Mouse (Mus musculus): ENCODE data around the gene Rdh16f1.
A peak's percentile ranks its signal among the peaks of the same experiment; 100 is the strongest.

The Rdh16f1 gene

DNA sequence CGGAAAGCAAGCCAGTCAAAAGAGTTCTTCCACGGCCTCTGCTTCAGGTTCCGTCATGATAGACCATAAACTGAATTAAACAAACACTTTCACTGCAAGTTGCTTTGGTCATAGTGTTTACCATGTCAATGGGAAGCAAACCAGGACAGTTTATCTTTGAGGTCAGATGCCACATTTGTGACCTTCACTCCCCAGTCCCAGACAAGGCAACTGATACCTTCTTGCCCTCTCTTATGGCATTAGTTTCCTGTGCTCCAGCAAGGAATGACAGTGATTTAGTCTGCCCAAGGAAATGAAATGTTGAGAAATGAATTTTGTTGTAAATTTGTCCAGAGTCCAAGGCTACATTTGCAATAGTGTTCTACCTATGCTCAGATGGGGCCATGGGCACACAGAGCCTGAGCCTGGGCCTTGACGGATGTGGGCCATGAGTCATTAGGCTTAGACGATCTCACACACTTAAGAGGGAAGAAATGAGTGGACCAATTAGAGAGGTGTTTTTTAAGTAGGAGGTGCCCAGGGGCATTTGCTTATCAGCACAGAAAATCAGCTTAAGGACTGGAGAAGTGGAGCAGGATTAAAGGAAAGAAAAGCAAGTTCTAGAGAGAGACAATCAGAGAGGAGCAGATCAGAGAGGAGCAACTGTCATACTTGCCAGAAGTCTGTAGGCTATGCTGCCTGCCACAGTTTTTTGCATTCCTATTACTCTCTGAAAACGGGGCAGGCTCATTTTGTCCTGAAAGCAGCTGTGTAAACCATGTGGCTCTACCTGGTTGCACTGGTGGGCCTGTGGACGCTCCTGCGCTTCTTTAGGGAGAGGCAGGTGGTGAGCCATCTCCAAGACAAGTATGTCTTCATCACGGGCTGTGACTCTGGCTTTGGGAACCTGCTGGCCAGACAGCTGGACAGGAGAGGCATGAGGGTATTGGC is at the start of gene Rdh16f1, which contains the start of gene Rdh1:
Rdh16f1 (plus strand) TSS at position 607 of the 930 bp plus-strand sequence.
Rdh1 (plus strand) TSS at position 541 of the 930 bp plus-strand sequence.
- DNase-seq (ENCODE audit: low read depth) = no peak

DNA sequence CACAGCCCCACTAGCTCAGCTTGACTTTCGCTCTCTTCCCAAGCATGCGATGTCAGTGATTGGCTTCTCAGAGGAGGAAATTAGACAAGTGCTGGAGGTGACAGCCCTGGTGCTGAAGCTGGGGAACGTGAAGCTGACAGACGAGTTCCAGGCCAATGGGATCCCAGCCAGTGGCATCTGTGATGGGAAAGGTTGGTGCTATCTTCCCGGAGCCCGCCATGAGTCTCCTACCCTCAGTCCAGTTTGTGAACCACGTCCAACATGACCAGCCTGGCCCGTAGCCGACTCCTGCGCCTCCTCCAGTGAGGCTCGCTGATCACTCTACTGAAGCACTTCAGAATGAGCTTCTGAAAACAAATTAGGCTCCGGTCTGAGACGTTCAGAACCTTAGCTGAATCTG is 49.3 kb upstream of the Rdh16f1 start:
- DNase-seq (ENCODE audit: low read depth) = no peak

DNA sequence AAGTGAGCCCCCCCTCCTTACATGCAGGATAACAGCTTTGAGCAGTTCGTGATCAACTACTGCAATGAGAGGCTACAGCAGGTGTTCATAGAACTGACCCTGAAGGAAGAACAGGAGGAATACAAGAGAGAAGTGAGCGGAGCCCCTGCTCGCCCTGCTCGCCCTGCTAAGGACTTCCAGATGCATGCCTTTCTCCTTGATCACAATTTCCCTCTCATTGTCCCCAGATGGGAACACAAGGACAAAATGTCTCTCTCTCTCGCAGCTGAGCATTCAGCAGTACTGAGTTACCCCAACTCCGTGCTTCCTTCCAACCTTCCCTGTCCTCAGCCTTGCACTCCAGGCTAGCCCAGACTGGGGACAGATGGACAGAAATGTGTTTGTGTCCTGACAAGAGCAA is 46.9 kb upstream of the Rdh16f1 start:
- DNase-seq (ENCODE audit: low read depth) = no peak

DNA sequence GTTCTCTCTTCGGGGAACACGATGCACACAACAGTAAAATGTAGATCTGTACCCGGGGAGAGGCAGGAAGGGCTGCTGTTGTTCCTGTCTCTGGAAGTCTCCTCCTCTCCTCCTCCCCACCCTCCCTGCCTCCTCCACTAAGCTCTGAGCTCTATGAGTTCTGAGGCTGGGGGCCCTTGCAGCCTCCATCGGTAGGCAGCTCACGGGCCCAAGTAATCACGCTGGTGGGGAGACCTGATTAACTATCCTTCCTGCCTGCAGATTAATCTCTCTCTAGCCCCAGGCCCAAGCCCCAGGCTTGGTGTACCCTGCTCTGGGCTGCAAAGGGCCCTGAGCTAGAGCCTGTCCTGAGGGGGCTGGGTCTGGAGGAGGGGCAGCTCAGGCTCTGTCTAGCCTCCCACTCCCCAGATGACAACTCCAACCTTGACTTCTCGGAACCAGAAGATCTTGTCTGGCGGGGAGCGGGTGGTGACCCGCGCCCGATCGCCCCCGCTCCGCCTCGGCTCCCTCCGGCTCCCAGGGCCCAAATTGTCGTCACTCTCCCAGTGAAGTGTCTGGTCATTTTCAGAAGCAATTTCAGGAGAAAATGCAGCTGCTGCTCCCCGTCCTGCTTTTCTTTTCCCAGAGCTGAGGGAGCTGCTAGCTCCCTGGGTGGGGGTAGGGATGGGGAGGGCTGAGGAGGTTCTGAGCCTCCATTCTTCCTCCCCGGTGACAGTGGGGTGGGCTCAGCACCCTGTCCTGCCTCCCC is 37.7 kb upstream of the Rdh16f1 start:
- DNase-seq (ENCODE audit: low read depth) = no peak

DNA sequence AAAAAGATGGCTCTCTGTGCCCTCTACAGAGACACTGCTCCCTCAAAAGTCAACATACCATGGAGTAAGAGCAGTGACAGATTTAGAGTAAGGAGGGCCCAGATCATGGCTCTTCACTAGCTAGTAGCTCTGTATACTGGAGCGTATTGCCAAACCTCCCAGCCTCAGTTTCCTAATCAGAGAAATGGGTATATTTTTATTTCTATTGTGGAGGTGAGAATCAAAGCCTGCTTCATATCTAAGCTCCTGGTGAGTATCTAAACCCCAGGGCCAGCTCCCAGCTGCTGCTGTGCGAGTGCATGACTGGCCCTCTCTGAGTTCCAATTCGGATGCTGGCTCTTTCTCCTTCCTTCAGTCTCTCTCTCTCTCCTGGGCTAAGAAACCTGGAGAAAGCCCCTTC is 35.4 kb upstream of the Rdh16f1 start, which contains the start of gene Tac2:
Tac2 (plus strand) TSS at position 301 of the 400 bp plus-strand sequence.
- no peak for DNase-seq (ENCODE audit: low read depth)

DNA sequence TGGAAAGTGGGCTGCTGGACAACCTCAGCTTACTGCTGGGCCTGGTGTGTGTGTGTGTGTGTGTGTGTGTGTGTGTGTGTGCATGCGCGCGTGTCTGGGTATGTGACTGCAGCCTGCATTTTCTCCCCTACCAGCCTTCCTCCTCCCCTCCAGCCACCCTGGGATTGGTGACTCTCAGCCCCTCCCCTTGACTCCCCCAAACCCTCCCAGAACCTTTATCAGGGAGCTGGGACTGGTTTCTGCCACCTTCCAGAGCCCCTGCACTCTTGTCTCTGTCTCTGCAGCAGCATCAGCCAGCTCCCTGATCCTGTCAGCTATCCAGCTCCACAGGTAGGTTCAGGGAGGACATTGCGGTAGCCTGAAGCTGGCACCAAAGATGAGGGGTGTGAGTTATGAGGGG is 34.5 kb upstream of the Rdh16f1 start:
- DNase-seq (ENCODE audit: low read depth) = no peak

DNA sequence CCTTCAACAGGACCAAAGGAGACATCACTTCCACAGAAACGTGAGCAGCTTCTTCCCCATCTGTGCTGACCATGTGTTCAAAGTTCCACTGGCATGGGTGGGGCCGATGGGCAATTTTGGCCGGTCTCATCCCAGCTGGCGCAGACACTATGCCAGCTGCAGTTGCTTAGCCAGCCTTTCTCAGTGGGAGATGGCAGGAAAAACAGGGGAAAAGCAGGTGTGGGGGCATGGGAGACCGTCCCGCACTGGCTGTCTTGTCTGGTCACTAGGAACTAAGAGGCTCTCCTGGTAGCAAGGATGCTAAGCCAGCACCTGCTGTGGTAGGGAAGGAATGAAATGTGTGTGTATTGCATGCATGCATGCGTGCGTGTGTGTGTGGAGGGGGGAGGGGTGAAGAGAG is 31.1 kb upstream of the Rdh16f1 start:
- DNase-seq (ENCODE audit: low read depth) = no peak

DNA sequence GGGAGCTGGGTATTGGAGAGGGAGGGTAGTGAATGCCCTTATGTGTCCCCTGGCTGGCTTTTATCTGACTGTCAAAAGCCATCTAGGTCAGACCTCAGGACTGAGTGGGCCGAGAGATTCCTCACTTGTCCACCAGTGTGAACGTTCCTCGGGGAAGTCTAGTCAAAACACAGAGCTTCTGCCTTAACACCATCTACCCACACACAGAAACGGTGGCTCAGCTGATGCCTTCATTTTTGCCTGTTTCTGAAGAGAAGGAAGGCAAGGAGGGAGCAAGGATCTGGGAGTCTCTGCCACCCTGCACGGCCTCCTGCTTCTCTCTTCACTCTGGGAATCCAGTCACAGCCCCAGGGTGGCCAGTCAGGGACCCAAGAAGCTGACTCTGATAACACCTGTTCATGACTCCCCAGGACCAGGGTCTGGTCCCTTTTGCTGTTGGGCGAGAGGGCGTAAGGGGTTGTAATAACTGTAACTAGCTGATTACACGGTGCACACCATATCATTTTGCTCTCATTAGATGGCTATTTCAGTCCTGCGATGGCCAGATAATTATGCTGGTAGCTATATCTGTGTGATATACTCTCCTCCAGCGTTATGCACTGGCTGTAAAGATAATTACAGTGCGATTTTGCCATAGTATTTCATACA is 29.2 kb upstream of the Rdh16f1 start:
- no peak for DNase-seq (ENCODE audit: low read depth)

DNA sequence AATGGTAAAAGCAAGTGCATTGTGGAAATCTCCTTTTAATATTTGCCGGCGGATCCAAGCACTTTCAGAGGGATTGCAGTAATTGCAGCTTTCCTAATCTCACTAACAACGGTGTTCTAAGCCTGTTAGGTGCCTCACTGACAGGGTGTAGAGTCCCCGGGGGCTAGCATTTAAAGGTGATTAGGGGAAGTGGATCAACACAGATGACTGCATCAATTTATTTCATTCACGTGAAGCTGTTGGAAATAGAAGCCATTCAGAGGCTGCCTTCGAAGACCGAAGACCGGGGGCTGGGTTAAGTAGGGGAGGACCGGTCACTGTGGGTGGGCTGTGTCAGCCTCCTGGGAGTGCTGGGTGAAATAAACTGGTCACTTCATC is 28.7 kb upstream of the Rdh16f1 start:
- DNase-seq (ENCODE audit: low read depth) = no peak

DNA sequence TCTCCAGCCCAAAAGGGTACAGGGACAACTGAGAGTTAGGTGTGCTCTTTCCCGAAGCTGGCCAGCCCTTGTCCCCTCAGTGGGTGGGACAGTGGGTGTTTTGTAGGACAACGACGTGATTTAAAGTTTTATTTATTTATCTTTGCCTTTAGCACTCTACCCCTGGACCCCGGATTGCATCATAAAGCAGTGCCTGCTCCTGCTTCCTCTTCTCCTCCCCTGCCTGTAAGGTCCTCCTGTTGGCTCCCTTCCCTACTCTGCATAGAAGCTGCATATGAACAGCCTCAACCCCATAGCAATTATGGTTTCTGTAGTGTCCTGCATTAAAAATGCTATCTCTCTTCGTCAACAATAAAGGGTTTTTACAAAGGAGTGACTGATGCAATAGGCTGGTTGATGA is 28.2 kb upstream of the Rdh16f1 start:
- no peak for DNase-seq (ENCODE audit: low read depth)

DNA sequence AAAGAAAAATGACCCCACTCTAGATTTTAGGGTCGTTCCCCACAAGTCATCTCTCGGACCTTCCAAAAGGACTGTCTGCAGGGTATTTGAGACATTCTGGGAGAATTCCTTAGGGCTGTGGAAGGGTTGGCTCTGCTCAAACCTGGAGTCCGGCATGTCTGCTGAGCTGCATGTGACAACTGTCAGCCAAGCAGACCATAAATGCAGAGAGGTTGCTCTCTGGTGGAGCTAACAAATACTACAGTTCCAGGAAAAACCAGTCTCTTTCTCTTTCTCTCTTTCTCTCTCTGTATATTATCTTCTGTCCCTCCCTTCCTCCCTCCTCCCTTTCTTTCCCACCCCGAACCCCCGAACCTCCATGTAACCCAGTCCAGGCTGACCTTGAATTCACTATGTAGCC is 25.2 kb upstream of the Rdh16f1 start:
- DNase-seq (ENCODE audit: low read depth) = no peak

DNA sequence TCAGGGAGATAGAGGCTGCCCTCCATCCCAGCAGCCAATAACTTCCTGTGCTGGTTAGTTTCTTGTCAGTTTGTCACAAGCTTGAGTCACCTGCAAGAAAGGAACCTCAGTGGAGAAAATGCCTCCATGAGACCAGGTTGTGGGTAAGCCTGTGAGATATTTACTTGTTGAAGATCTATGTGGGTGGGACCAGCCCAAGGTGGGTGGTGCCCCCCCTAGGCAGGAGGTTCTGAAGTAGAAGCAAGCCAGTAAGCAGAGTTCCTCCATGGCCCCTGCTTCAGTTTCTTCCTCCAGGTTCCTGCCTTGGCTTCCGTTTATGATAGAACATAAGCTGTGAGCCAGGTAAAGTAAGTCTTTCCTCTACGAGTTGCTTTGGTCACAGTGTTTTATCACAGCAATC is 23.3 kb upstream of the Rdh16f1 start:
- no peak for DNase-seq (ENCODE audit: low read depth)

DNA sequence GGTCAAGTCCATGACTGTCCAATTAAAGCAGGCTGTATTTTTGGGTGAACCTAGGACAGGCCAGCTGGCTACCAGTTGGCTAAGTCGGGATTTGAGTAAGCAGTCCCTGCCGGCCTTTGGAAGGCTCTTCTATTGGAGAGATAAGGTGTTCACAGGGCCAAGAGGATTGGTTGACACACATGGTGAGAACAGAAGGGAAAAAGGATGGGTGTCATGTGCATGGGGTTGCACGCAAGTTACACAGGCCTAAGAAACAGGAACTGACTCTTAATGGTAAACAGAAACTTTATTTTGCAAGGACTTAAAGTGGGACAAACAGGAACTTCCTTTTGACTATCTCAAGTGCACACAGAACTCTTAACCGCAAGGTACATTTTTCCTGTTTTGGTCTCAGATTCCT is 22.7 kb upstream of the Rdh16f1 start:
- no peak for DNase-seq (ENCODE audit: low read depth)

DNA sequence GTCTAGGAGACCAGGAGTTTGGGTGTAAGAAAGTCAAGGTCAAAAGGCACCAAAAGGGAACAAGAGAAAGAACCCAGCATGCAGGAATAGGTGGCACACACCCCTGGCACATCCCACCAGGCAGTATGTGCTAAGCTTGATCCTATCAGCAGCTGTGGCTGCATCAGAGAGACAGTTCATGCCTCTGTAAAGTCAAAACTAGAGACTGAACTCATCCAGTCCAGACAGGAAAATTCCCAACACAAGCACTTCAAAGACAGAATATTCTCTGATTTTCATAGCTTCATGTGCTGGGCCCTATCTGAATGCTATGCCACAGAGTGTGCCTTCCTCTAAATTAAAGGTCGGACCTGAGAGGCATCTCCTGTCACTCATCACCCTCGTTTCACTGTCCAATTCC is 22.0 kb upstream of the Rdh16f1 start:
- DNase-seq (ENCODE audit: low read depth) = no peak

DNA sequence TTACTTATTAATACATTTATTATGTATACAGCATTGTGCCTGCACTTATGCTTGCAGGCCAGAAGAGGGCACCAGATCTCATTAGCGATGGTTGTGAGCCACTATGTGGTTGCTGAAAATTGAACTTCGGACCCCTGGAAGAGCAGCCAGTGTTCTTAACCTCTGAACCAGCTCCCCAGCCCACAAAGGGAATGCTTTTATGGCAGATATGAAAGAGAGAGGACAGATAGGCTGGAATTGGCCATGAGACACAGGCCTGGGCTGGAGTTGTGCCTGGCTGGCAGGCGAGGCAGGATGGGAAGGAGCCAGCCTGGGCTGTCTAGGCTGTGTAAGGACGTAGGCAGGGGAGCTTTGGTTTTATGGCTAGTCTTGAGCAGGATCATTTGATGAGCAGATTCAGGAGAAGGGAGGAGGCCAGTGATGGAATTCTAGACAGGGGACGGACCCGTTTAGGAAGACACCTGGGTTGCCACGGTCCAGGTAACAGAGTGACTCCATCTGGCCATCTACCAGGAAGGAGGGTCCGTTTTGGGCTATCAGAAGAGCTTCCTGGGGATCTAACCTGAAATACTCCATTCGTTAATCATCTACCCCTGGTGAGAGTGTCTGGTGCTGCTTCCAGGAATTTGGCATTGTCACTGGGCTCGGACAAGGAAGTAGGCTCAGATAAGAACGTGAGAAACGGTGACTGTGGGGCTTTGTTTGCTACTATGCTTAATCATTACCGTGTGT is 21.3 kb upstream of the Rdh16f1 start:
- DNase-seq (ENCODE audit: low read depth) = no peak

DNA sequence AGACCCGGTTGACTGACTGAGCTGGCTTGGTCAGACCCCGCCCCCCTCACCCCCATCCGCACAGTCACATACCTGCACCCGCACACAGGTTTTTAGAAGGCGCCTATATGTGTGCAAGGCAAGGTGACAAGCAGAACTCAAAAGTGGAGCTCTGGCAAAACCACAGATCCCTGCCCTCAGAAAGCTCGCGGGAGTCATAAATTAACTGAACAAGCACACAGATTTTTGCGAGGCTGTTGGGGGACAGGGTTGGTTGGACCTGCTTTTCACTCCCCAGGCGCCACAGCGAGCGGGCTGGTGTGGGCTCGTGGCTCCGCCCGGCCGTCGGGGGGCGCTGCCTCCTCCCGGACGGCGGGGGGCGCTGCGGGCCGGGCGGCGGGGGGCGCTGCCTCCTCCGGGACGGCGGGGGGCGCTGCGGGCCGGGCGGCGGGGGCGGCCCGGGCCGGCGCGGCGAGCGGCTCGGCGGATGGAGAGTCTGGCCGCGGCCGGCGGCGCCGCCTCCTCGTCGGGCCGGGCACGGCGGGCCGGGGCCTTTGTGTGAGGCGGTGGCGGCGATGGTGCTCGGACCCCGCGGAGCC is 20.4 kb upstream of the Rdh16f1 start, which contains the start of gene Zbtb39:
Zbtb39 (plus strand) TSS at position 456 of the 578 bp plus-strand sequence.
- DNase-seq (ENCODE audit: low read depth) = peak; percentile 54

DNA sequence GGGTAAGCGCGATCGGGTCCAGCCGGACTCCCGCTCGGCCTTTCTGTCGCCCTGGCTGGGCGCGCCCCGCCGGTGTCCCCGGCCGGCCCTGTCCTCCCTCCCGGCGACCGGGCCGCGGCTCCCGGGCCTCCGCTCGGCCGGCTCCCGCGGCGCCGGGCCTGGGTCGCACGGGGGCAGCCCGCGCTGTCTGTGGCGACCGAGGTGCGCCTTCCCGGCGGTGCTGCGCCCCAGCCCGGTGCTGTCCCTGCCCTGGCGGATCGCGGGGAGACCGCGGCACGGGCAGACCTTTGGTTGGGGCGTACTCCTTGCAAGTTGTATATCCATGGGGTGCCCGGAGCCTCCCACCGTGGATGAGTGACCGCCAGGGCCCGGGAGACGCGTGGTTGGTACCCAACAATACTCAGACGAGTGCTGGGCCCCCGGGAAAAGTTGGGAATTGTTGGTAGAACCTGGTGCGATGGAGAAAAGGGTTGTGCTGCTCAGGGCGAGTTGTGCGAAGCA is 19.9 kb upstream of the Rdh16f1 start:
- DNase-seq (ENCODE audit: low read depth) = no peak

DNA sequence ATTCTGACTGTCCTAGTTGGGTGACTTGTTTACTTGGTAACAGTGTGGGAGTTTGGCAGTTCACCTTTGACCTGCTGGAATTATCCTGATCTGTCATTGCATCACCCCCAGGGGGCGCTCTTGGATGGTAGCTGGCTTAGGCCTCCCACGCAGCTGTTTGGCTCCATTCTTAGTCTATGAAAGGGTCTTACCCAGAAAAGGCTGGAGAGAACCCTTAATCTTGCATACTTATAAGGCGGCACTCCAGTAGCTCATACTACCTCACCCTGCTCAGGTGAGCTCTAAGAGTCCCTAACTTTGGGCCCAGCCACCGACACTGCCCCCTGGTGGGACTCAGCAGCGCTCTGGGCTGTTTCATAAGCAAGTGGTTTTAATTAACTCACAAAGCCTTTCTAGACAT is 14.9 kb upstream of the Rdh16f1 start:
- no peak for DNase-seq (ENCODE audit: low read depth)

DNA sequence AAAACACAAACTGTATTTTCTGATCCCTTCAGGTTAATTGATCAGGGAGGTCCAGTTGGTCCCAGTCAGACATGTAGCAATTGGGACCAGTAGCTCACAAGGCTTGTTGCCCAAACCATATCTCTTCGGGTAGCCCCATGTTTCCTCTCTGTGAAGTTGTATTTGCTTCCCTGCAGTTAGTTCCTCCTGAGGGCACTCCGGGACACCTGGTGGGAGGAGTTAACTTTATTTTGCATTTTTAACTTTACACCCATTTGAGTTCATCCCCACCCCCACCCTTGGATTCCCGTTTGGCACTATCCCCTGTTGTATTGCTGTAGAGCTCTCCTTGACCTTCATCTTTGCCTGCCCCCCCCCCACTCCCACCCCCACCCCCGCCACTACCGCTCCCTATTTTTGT is 13.7 kb upstream of the Rdh16f1 start:
- no peak for DNase-seq (ENCODE audit: low read depth)

DNA sequence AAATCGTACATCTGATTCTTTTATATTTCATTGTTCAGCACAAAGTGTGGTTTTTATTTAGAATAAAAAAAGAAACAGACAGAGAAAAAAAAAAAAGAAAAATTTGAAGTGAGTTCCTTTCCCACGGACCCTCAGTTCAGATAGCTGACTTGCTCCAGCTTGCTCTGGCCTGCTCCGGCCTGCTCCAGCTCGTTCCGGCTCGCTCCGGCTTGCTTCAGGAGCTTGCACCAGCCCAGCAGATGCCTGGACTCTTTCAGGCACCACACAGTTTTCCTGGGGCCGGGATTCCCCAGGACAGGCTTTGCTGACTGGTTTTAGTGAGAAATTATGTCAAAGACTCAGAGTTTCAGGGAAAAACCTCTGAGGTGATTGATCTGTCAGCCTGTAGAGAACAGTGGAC is 12.3 kb upstream of the Rdh16f1 start:
- DNase-seq (ENCODE audit: low read depth) = no peak

Data from c-Kit-positive CD71-negative TER-119-negative erythroid progenitor cells, embryonic 14.5 days (primary cell).